Mouse (Mus musculus) hindbrain, embryonic 12.5 days (tissue): ENCODE measurements around the gene Slc7a11. TPM values are rescaled to one million over a fixed set of nuclear protein-coding genes. Genes with fewer than 3 reads are reported as not detected.

ENCODE experiments used
- ATAC-seq: fragments of 200-750 bp; cut with Nextera tagmentation; 2 replicates; pipeline ENCODE4 v1.8.0; 2017; ENCODE audit warnings: moderate TSS enrichment; ENCODE audit not compliant: low FRiP score
- H3K27ac ChIP-seq: fragments of 300-500 bp; sonication (generic); 2 replicates; pipeline ENCODE4 v1.5.1; 2016; ENCODE audit warnings: mild to moderate bottlenecking
- H3K27me3 ChIP-seq: fragments of 300-500 bp; sonication (generic); 2 replicates; pipeline ENCODE4 v1.6.1; 2016; ENCODE audit warnings: mild to moderate bottlenecking
- H3K36me3 ChIP-seq: fragments of 300-500 bp; sonication (generic); 2 replicates; pipeline ENCODE4 v1.6.1; 2016; ENCODE audit warnings: mild to moderate bottlenecking
- H3K4me1 ChIP-seq: fragments of 300-500 bp; sonication (generic); 2 replicates; pipeline ENCODE4 v1.6.1; 2016
- H3K4me2 ChIP-seq: fragments of 300-500 bp; sonication (generic); replicated peaks from 2 replicates; pipeline ENCODE4 v1.6.1; 2016; ENCODE audit warnings: mild to moderate bottlenecking
- H3K4me3 ChIP-seq: fragments of 300-500 bp; sonication (generic); 2 replicates; pipeline ENCODE4 v1.5.1; 2016; ENCODE audit warnings: mild to moderate bottlenecking
- H3K9ac ChIP-seq: fragments of 300-500 bp; sonication (generic); 2 replicates; pipeline ENCODE4 v1.6.1; 2016; ENCODE audit warnings: mild to moderate bottlenecking, moderate library complexity
- H3K9me3 ChIP-seq: fragments of 300-500 bp; sonication (generic); replicated peaks from 2 replicates; pipeline ENCODE4 v1.6.1; 2016; ENCODE audit warnings: mild to moderate bottlenecking
- WGBS: fragments of 180-500 bp; shearing (Covaris S2); methylation state at CpG from one replicate; pipeline ENCODE4 v1.1.7; 2016; 5-methylcytosine and 5-hydroxymethylcytosine counted together
- polyA plus RNA-seq: library from polyadenylated mRNA; unstranded; fragments of >200 nt; fragmentation: Nextera tagmentation; extraction: Ambion mirVana; gene quantifications from 2 replicates; pipeline ENCODE4 v1.2.1, GENCODE M21; 2016

Gene Slc7a11
- polyA plus RNA-seq, 1 experiment from 2014 or later: 1.3 TPM

- Histone ChIP-seq H3K27ac (no peak overlapping the region), H3K4me1 (0 out of 2 replicates have a peak, but pooled peaks cover 2% of the 10 kb centered on the region), H3K36me3 (no peaks in the 10 kb centered on the region), H3K9me3 (no peaks in the 10 kb centered on the region), H3K27me3 (no peaks in the 10 kb centered on the region), H3K4me2 (no peak overlapping the region), H3K4me3 (no peak overlapping the region), H3K9ac (no peak overlapping the region)
- 66% methylated on average over 2 of the region's 2 CpGs for WGBS
- ATAC-seq: no peak
Observed at GRCm38 (mm10) chr3:49913929-49914328, 529.5 kb downstream of the Slc7a11 start.

- no peak overlapping the region for H3K27ac ChIP-seq
- no peaks in the 10 kb centered on the region for H3K36me3 ChIP-seq
- no peak overlapping the region for H3K4me2 ChIP-seq
- no peak overlapping the region for H3K4me3 ChIP-seq
- no peaks in the 10 kb centered on the region for H3K9me3 ChIP-seq
- 18% methylated on average over 1 of the region's 1 CpGs for WGBS
- ATAC-seq: no peak
- peaks cover 5% of the 10 kb centered on the region; the same call in 1 of the 2 replicates for H3K4me1 ChIP-seq
- H3K27me3 ChIP-seq: no peaks in the 10 kb centered on the region
- H3K9ac ChIP-seq: no peak overlapping the region
Observed at GRCm38 (mm10) chr3:49910922-49911321, 532.5 kb downstream of the Slc7a11 start.

- WGBS: 36% methylated on average over 12 of the region's 12 CpGs
- no peaks in the 10 kb centered on the region for H3K36me3 ChIP-seq
- H3K9me3 ChIP-seq: no peaks in the 10 kb centered on the region
- ATAC-seq: no peak
- H3K27ac ChIP-seq: peak overlapping the region; percentile 45; the same call in 1 of the 2 replicates
- H3K9ac ChIP-seq: no peak overlapping the region
- no peak overlapping the region for H3K4me2 ChIP-seq
- no peaks in the 10 kb centered on the region for H3K27me3 ChIP-seq
- H3K4me3 ChIP-seq: no peak overlapping the region
- peaks cover 5% of the 10 kb centered on the region; the same call in 1 of the 2 replicates for H3K4me1 ChIP-seq
Observed at GRCm38 (mm10) chr3:49908426-49909341, 534.7 kb downstream of the Slc7a11 start.

- no peaks in the 10 kb centered on the region for H3K4me1 ChIP-seq
- no peaks in the 10 kb centered on the region for H3K36me3 ChIP-seq
- H3K9ac ChIP-seq: no peak overlapping the region
- no peak overlapping the region for H3K27ac ChIP-seq
- no peak overlapping the region for H3K4me3 ChIP-seq
- H3K9me3 ChIP-seq: no peaks in the 10 kb centered on the region
- 0 out of 2 replicates have a peak, but pooled peaks have one; percentile 46 for ATAC-seq
- H3K27me3 ChIP-seq: no peaks in the 10 kb centered on the region
- no peak overlapping the region for H3K4me2 ChIP-seq
Observed at GRCm38 (mm10) chr3:49893945-49894344, 549.5 kb downstream of the Slc7a11 start.

- no peak overlapping the region; the same call in 1 of the 2 replicates for H3K27ac ChIP-seq
Observed at GRCm38 (mm10) chr3:49887359-49887758, 556.1 kb downstream of the Slc7a11 start.

GRCm38 (mm10) chr3:49886220-49886945, 557.0 kb downstream of the Slc7a11 start:
- Histone ChIP-seq H3K9ac (no peak overlapping the region), H3K4me1 (peaks cover 11% of the 10 kb centered on the region), H3K4me3 (no peak overlapping the region), H3K9me3 (no peaks in the 10 kb centered on the region), H3K4me2 (no peak overlapping the region), H3K27ac (0 out of 2 replicates have a peak overlapping the region, but pooled peaks have one; percentile 37), H3K36me3 (no peaks in the 10 kb centered on the region), H3K27me3 (no peaks in the 10 kb centered on the region)
- peak; percentile 97 for ATAC-seq
- 24% methylated on average over 8 of the region's 8 CpGs for WGBS

More at GRCm38 (mm10) chr3:49887359-49887758, 556.1 kb downstream of the Slc7a11 start:
- no peak overlapping the region for H3K4me3 ChIP-seq
- no peak overlapping the region for H3K4me2 ChIP-seq
- no peaks in the 10 kb centered on the region for H3K36me3 ChIP-seq
- WGBS: 59% methylated on average over 2 of the region's 2 CpGs
- H3K9ac ChIP-seq: no peak overlapping the region
- no peaks in the 10 kb centered on the region for H3K27me3 ChIP-seq
- no peaks in the 10 kb centered on the region for H3K9me3 ChIP-seq
- ATAC-seq: no peak
- peaks cover 11% of the 10 kb centered on the region for H3K4me1 ChIP-seq

GRCm38 (mm10) chr3:49880496-49880895, 562.9 kb downstream of the Slc7a11 start:
- Histone ChIP-seq H3K27ac (no peak overlapping the region), H3K4me3 (no peak overlapping the region), H3K4me2 (no peak overlapping the region), H3K4me1 (no peaks in the 10 kb centered on the region), H3K9me3 (no peaks in the 10 kb centered on the region), H3K27me3 (no peaks in the 10 kb centered on the region), H3K36me3 (no peaks in the 10 kb centered on the region), H3K9ac (no peak overlapping the region)
- ATAC-seq: no peak

- no peak overlapping the region for H3K4me2 ChIP-seq
- no peak overlapping the region for H3K4me3 ChIP-seq
- no peaks in the 10 kb centered on the region for H3K27me3 ChIP-seq
- H3K9me3 ChIP-seq: no peaks in the 10 kb centered on the region
- no peaks in the 10 kb centered on the region for H3K36me3 ChIP-seq
- peaks cover 24% of the 10 kb centered on the region for H3K4me1 ChIP-seq
- ATAC-seq: no peak
- 62% methylated on average over 3 of the region's 3 CpGs for WGBS
- no peak overlapping the region for H3K9ac ChIP-seq
- no peak overlapping the region for H3K27ac ChIP-seq
Observed at GRCm38 (mm10) chr3:49870786-49871185, 572.6 kb downstream of the Slc7a11 start.

GRCm38 (mm10) chr3:49867951-49868584, 575.3 kb downstream of the Slc7a11 start:
- Histone ChIP-seq H3K4me2 (no peak overlapping the region), H3K4me3 (no peak overlapping the region), H3K9me3 (no peaks in the 10 kb centered on the region), H3K27me3 (no peaks in the 10 kb centered on the region), H3K9ac (no peak overlapping the region), H3K4me1 (peaks cover 26% of the 10 kb centered on the region), H3K27ac (peak overlapping the region; percentile 77), H3K36me3 (no peaks in the 10 kb centered on the region)
- WGBS: 9% methylated on average over 4 of the region's 4 CpGs
- ATAC-seq: peak; percentile 62

- no peaks in the 10 kb centered on the region for H3K36me3 ChIP-seq
- H3K9ac ChIP-seq: no peak overlapping the region
- H3K27me3 ChIP-seq: no peaks in the 10 kb centered on the region
- 22% methylated on average over 7 of the region's 7 CpGs for WGBS
- no peaks in the 10 kb centered on the region for H3K9me3 ChIP-seq
- no peak overlapping the region for H3K4me2 ChIP-seq
- H3K4me3 ChIP-seq: no peak overlapping the region
- no peak for ATAC-seq
- peak overlapping the region; percentile 77 for H3K27ac ChIP-seq
- H3K4me1 ChIP-seq: peaks cover 26% of the 10 kb centered on the region
Observed at GRCm38 (mm10) chr3:49867147-49867950, 576.1 kb downstream of the Slc7a11 start.

GRCm38 (mm10) chr3:49866061-49866515, 577.3 kb downstream of the Slc7a11 start:
- H3K27ac ChIP-seq: peak overlapping the region; percentile 77
- no peaks in the 10 kb centered on the region for H3K36me3 ChIP-seq
- no peaks in the 10 kb centered on the region for H3K9me3 ChIP-seq
- no peaks in the 10 kb centered on the region for H3K27me3 ChIP-seq
- 3% methylated on average over 11 of the region's 11 CpGs for whole genome bisulfite sequencing
- no peak overlapping the region for H3K4me3 ChIP-seq
- no peak overlapping the region for H3K9ac ChIP-seq
- peaks cover 26% of the 10 kb centered on the region for H3K4me1 ChIP-seq
- ATAC-seq: peak; percentile 95
- H3K4me2 ChIP-seq: peak overlapping the region; percentile 39
